Mouse (Mus musculus) CH12.LX (cell line): ENCODE data around the gene Lrp10.

Experiments used
- CTCF ChIP-seq, 2 experiments: IDR thresholded peaks in 1 of 2; conservative IDR thresholded peaks in 1 of 2; 2 replicates each; pipeline ENCODE4 v1.5.1; 2011 to 2012; ENCODE audit warnings: low read depth in 2 of 2, low read length in 2 of 2, improper control_type of control experiment in 1 of 2, inconsistent platforms in 1 of 2, mild to moderate bottlenecking in 1 of 2, moderate library complexity in 1 of 2
- EP300 ChIP-seq: IDR thresholded peaks from 2 replicates; pipeline ENCODE4 v1.6.1; 2011; ENCODE audit warnings: low read length, improper control_type of control experiment
- JUN ChIP-seq: IDR thresholded peaks from 2 replicates; pipeline ENCODE4 v1.6.1; 2011; ENCODE audit warnings: low read depth, mild to moderate bottlenecking, low read length, improper control_type of control experiment, moderate library complexity; ENCODE audit not compliant: insufficient read depth
- JUND ChIP-seq: conservative IDR thresholded peaks from 2 replicates; pipeline ENCODE4 v1.6.1; 2011; ENCODE audit warnings: low read depth, low read length, improper control_type of control experiment
- MEF2A ChIP-seq: IDR thresholded peaks from 2 replicates; pipeline ENCODE4 v1.6.1; 2014; ENCODE audit warnings: low read depth, mild to moderate bottlenecking, inconsistent platforms, low read length, improper control_type of control experiment, borderline replicate concordance
- MYC ChIP-seq: IDR thresholded peaks from 2 replicates; pipeline ENCODE4 v1.6.1; 2011; ENCODE audit warnings: low read depth, mild to moderate bottlenecking, improper control_type of control experiment, low read length
- POLR2A ChIP-seq: IDR thresholded peaks from 2 replicates; pipeline ENCODE4 v1.6.1; 2011; ENCODE audit warnings: low read depth, mild to moderate bottlenecking, improper control_type of control experiment, low read length
- TCF12 ChIP-seq: IDR thresholded peaks from 2 replicates; pipeline ENCODE4 v1.6.1; 2014; ENCODE audit warnings: low read depth, mild to moderate bottlenecking, inconsistent platforms, low read length, improper control_type of control experiment
- ZKSCAN1 ChIP-seq: IDR thresholded peaks from 2 replicates; pipeline ENCODE4 v1.6.1; 2012; ENCODE audit warnings: low read depth, inconsistent platforms, low read length, improper control_type of control experiment, borderline replicate concordance
- ZMIZ1 ChIP-seq: IDR thresholded peaks from 2 replicates; pipeline ENCODE4 v1.6.1; 2012; ENCODE audit warnings: low read depth, mild to moderate bottlenecking, inconsistent platforms, low read length, improper control_type of control experiment

GRCm38 (mm10) chr14:54443712-54444618 is 20.0 kb upstream of the Lrp10 start:
- TF ChIP-seq MEF2A (no peak), CTCF (conservative IDR thresholded peaks at IDR 0.05 in 1 of 2, IDR thresholded peaks at IDR 0.05 in 1 of 2; ENCODE audit: low read depth in 2 of 2, low read length in 2 of 2) (no peak), EP300 (no peak), MYC (no peak), ZKSCAN1 (no peak), JUN (no peak), ZMIZ1 (no peak), JUND (no peak), POLR2A (no peak), TCF12 (no peak)
